Mouse (Mus musculus): ENCODE data around the gene Keap1. TPM values are rescaled to one million over a fixed set of nuclear protein-coding genes. Genes with fewer than 3 reads are reported as not detected.

Gene Keap1
- total and polyA plus RNA-seq, 2 experiments from 2014 or later, result 60.9 to 98.9 TPM

GRCm38 (mm10) chr9:21233805-21234204 is 5.4 kb downstream of the Keap1 start:
- no peak for DNase-seq (ENCODE audit: low spot score)
- H3K9me3 ChIP-seq (ENCODE audit: low read length), result no peaks in the 10 kb centered on the region
- H3K9ac ChIP-seq (replicated peaks; ENCODE audit: low read length), result no peak overlapping the region
- H3K36me3 ChIP-seq (ENCODE audit: insufficient read depth, low read length), result peaks cover 27% of the 10 kb centered on the region
- H3K4me2 ChIP-seq (ENCODE audit: low read depth, low read length), result no peak overlapping the region
- H3K4me1 ChIP-seq (ENCODE audit: insufficient read depth, low read length), result peaks cover 8% of the 10 kb centered on the region; the same call in 1 of the 2 replicates
- H3K27me3 ChIP-seq (ENCODE audit: insufficient read depth, low read length), result no peaks in the 10 kb centered on the region
- 85% methylated on average over 28 of the region's 28 CpGs for WGBS
- no peak overlapping the region for H3K27ac ChIP-seq
- ATAC-seq, result no peak
- no peak overlapping the region for H3K4me3 ChIP-seq (ENCODE audit: low read length)
- no peak for TF ChIP-seq CTCF (IDR thresholded peaks at IDR 0.05; ENCODE audit: low read depth)

- Histone ChIP-seq H3K4me1 (ENCODE audit: insufficient read depth, low read length) (peaks cover 8% of the 10 kb centered on the region; the same call in 1 of the 2 replicates), H3K27me3 (ENCODE audit: insufficient read depth, low read length) (no peaks in the 10 kb centered on the region), H3K9me3 (ENCODE audit: low read length) (no peaks in the 10 kb centered on the region), H3K4me3 (ENCODE audit: low read length) (no peak overlapping the region), H3K27ac (no peak overlapping the region), H3K36me3 (ENCODE audit: insufficient read depth, low read length) (peaks cover 27% of the 10 kb centered on the region), H3K9ac (replicated peaks; ENCODE audit: low read length) (no peak overlapping the region), H3K4me2 (ENCODE audit: low read depth, low read length) (no peak overlapping the region)
- WGBS, result 89% methylated on average over 29 of the region's 29 CpGs
- no peak for DNase-seq (ENCODE audit: low spot score)
- no peak for ATAC-seq
- no peak for TF ChIP-seq CTCF (IDR thresholded peaks at IDR 0.05; ENCODE audit: low read depth)
These were observed 5.8 kb downstream of the Keap1 start for GRCm38 (mm10) chr9:21233366-21233765.

GRCm38 (mm10) chr9:21232867-21233266 is 6.3 kb downstream of the Keap1 start:
- H3K27ac ChIP-seq, result no peak overlapping the region
- peaks cover 8% of the 10 kb centered on the region; the same call in 1 of the 2 replicates for H3K4me1 ChIP-seq (ENCODE audit: insufficient read depth, low read length)
- no peak for DNase-seq (ENCODE audit: low spot score)
- WGBS, result 88% methylated on average over 5 of the region's 5 CpGs
- no peaks in the 10 kb centered on the region for H3K9me3 ChIP-seq (ENCODE audit: low read length)
- peaks cover 27% of the 10 kb centered on the region for H3K36me3 ChIP-seq (ENCODE audit: insufficient read depth, low read length)
- no peak overlapping the region for H3K4me3 ChIP-seq (ENCODE audit: low read length)
- H3K9ac ChIP-seq (replicated peaks; ENCODE audit: low read length), result no peak overlapping the region
- no peak for TF ChIP-seq CTCF (IDR thresholded peaks at IDR 0.05; ENCODE audit: low read depth)
- no peak overlapping the region for H3K4me2 ChIP-seq (ENCODE audit: low read depth, low read length)
- no peak for ATAC-seq
- no peaks in the 10 kb centered on the region for H3K27me3 ChIP-seq (ENCODE audit: insufficient read depth, low read length)

- ATAC-seq (no peak), DNase-seq (ENCODE audit: low spot score) (no peak)
- TF ChIP-seq CTCF (IDR thresholded peaks at IDR 0.05; ENCODE audit: low read depth), result no peak
These were observed 7.6 kb downstream of the Keap1 start for GRCm38 (mm10) chr9:21231551-21231950.

GRCm38 (mm10) chr9:21227342-21227741 is 11.8 kb downstream of the Keap1 start:
- peak; percentile 36; the same call in 1 of the 2 replicates for ATAC-seq
- Histone ChIP-seq H3K4me2 (ENCODE audit: low read depth, low read length) (peak overlapping the region; percentile 42), H3K9me3 (ENCODE audit: low read length) (no peaks in the 10 kb centered on the region), H3K9ac (replicated peaks; ENCODE audit: low read length) (0 out of 2 replicates have a peak overlapping the region, but pooled peaks have one; percentile 0), H3K4me3 (ENCODE audit: low read length) (no peak overlapping the region), H3K36me3 (ENCODE audit: insufficient read depth, low read length) (peaks cover 14% of the 10 kb centered on the region), H3K4me1 (ENCODE audit: insufficient read depth, low read length) (no peaks in the 10 kb centered on the region), H3K27me3 (ENCODE audit: insufficient read depth, low read length) (no peaks in the 10 kb centered on the region), H3K27ac (no peak overlapping the region)
- peak; percentile 55 for DNase-seq (ENCODE audit: low spot score)
- 13% methylated on average over 16 of the region's 16 CpGs for WGBS
- TF ChIP-seq CTCF (IDR thresholded peaks at IDR 0.05; ENCODE audit: low read depth), result no peak

More at GRCm38 (mm10) chr9:21231551-21231950, 7.6 kb downstream of the Keap1 start:
- Histone ChIP-seq H3K27me3 (ENCODE audit: insufficient read depth, low read length) (no peaks in the 10 kb centered on the region), H3K4me3 (ENCODE audit: low read length) (no peak overlapping the region), H3K9ac (replicated peaks; ENCODE audit: low read length) (no peak overlapping the region), H3K4me1 (ENCODE audit: insufficient read depth, low read length) (no peaks in the 10 kb centered on the region), H3K27ac (no peak overlapping the region), H3K4me2 (ENCODE audit: low read depth, low read length) (no peak overlapping the region), H3K9me3 (ENCODE audit: low read length) (no peaks in the 10 kb centered on the region), H3K36me3 (ENCODE audit: insufficient read depth, low read length) (peaks cover 27% of the 10 kb centered on the region)
- 57% methylated on average over 23 of the region's 23 CpGs for WGBS

GRCm38 (mm10) chr9:21225415-21225758 is 13.8 kb downstream of the Keap1 start:
- Histone ChIP-seq H3K36me3 (ENCODE audit: insufficient read depth, low read length) (peaks cover 8% of the 10 kb centered on the region), H3K27ac (no peak overlapping the region), H3K9me3 (ENCODE audit: low read length) (no peaks in the 10 kb centered on the region), H3K4me3 (ENCODE audit: low read length) (0 out of 2 replicates have a peak overlapping the region, but pooled peaks have one; percentile 13), H3K27me3 (ENCODE audit: insufficient read depth, low read length) (no peaks in the 10 kb centered on the region), H3K4me2 (ENCODE audit: low read depth, low read length) (peak overlapping the region; percentile 45), H3K9ac (replicated peaks; ENCODE audit: low read length) (no peak overlapping the region), H3K4me1 (ENCODE audit: insufficient read depth, low read length) (no peaks in the 10 kb centered on the region)
- DNase-seq (ENCODE audit: low spot score) (no peak), ATAC-seq (no peak)
- WGBS, result 15% methylated on average over 7 of the region's 7 CpGs
- TF ChIP-seq CTCF (IDR thresholded peaks at IDR 0.05; ENCODE audit: low read depth), result no peak
